Mouse (Mus musculus): ENCODE results near the gene Faim2. TPM values are rescaled to one million over a fixed set of nuclear protein-coding genes. Genes with fewer than 3 reads are reported as not detected.
A peak's percentile ranks its signal among the peaks of the same experiment; 100 is the strongest.

Faim2 gene
- total and polyA plus RNA-seq, 2 experiments from 2014 or later = 25.6 to 57.4 TPM

DNA sequence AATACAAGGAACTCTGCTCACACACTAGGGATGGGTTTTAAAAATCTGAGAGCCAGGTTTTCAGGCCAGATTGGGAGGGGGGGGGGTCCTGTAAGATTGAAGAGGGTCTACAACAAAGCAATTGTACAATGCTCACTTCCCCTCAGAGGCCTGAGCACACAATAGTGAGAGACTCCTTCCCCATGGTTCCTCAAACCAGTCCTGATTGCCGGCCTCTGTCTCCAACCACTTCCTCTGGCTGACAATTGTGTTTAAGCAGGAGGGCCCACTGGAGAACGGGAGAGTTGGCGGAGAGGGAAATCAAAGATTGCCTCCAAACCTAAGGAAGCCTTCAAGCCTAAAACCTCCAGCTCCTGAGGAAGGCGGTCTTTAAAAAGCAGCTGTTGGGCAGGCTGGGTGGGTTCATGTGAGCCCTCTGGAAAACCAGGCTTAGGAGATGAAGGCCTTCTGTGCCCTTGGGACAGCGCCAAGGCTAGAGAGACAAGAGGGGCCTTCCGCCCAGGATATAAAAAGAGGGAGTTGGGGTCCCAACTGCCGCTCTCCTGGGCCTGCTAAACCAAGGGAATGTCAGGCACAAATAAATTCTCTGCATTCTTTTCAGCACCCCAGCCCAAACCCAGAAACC lies 71.5 kb downstream of the Faim2 start:
- DNase-seq (peak; percentile 54), ATAC-seq (no peak)
- H3K4me3 ChIP-seq (ENCODE audit: low read depth, low read length) = peak overlapping the region; percentile 94
- peak overlapping the region; percentile 89 for H3K27ac ChIP-seq (ENCODE audit: low read depth, low read length)
- no peaks in the 10 kb centered on the region for H3K27me3 ChIP-seq (ENCODE audit: insufficient read depth, low read length)
- H3K9ac ChIP-seq = peak overlapping the region; percentile 76
- WGBS = 10% methylated on average over 7 of the region's 7 CpGs
- no peaks in the 10 kb centered on the region for H3K9me3 ChIP-seq (ENCODE audit: low read length)
- no peak for TF ChIP-seq CTCF (IDR thresholded peaks at IDR 0.05; ENCODE audit: low read depth)
- peak overlapping the region; percentile 81 for H3K4me2 ChIP-seq (ENCODE audit: low read depth)
- H3K4me1 ChIP-seq (ENCODE audit: insufficient read depth) = peaks cover 19% of the 10 kb centered on the region
- H3K36me3 ChIP-seq (ENCODE audit: insufficient read depth) = peaks cover 6% of the 10 kb centered on the region; the same call in 1 of the 2 replicates

DNA sequence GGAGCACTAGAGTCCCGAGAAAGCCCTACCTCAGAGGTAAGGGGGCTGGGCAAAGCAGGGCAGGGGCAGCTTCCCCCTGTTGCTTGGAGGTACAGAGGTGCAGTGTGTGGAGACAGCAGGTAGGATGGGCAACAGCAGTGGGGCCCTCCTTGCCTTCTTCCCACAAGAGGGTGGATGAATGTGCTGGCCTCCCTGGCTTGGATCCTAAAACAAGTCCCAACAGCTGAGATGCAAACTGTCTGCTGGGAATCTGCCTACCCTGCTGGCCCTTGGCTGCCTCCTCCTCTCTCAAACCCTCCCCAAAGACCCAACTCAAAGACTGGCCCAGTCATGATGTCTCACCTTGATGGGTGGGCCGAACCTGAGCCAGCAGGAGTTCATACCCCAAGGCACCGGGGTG lies 72.5 kb downstream of the Faim2 start:
- ATAC-seq (no peak), DNase-seq (no peak)
- H3K9me3 ChIP-seq (ENCODE audit: low read length) = no peaks in the 10 kb centered on the region
- peaks cover 6% of the 10 kb centered on the region; the same call in 1 of the 2 replicates for H3K36me3 ChIP-seq (ENCODE audit: insufficient read depth)
- WGBS = 77% methylated on average over 3 of the region's 3 CpGs
- peaks cover 19% of the 10 kb centered on the region for H3K4me1 ChIP-seq (ENCODE audit: insufficient read depth)
- no peaks in the 10 kb centered on the region for H3K27me3 ChIP-seq (ENCODE audit: insufficient read depth, low read length)
- no peak overlapping the region for H3K9ac ChIP-seq
- no peak overlapping the region for H3K27ac ChIP-seq (ENCODE audit: low read depth, low read length)
- TF ChIP-seq CTCF (IDR thresholded peaks at IDR 0.05; ENCODE audit: low read depth) = no peak
- H3K4me2 ChIP-seq (ENCODE audit: low read depth) = peak overlapping the region; percentile 81; the same call in 1 of the 2 replicates
- no peak overlapping the region for H3K4me3 ChIP-seq (ENCODE audit: low read depth, low read length)

DNA sequence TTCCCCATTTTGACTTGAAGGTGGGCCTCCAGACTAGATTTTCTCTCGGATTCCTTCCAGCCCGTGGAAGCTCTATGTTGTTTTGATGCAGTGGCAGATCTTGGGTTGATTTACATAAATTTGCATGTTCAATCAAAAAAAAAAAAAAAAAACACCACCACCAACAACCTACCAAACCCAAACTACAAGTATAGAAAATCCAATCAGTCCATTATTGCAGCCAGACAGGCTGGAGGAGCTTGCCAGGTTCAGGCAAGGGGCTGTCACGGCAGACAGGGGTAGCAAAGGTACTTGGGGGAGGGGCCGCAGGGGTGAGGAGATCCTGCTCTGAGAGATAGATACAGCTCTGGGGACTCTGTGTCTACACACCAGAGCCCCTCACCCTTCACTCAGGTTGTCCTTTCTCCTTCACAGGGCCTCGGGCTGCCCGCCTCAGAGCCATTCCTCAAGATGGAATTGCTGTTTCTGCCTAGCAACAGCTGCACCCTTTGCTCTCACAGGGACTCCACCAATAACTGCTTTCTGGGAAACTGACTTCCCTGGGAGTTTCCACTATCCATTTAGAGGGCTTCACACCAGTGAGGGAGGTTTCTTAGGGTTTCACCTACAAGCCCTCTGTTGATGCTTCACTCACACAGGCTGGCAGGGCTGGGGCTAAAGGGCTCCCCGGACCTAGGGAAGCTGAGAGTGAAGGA lies 73.2 kb downstream of the Faim2 start:
- H3K9me3 ChIP-seq (ENCODE audit: low read length) = no peaks in the 10 kb centered on the region
- H3K4me2 ChIP-seq (ENCODE audit: low read depth) = no peak overlapping the region
- ATAC-seq = no peak
- TF ChIP-seq CTCF (IDR thresholded peaks at IDR 0.05; ENCODE audit: low read depth) = no peak
- 0 out of 2 replicates have a peak overlapping the region, but pooled peaks have one; percentile 15 for H3K27ac ChIP-seq (ENCODE audit: low read depth, low read length)
- H3K4me1 ChIP-seq (ENCODE audit: insufficient read depth) = peaks cover 19% of the 10 kb centered on the region
- H3K36me3 ChIP-seq (ENCODE audit: insufficient read depth) = peaks cover 6% of the 10 kb centered on the region; the same call in 1 of the 2 replicates
- no peak overlapping the region for H3K9ac ChIP-seq
- WGBS = 48% methylated on average over 7 of the region's 7 CpGs
- no peak overlapping the region for H3K4me3 ChIP-seq (ENCODE audit: low read depth, low read length)
- H3K27me3 ChIP-seq (ENCODE audit: insufficient read depth, low read length) = no peaks in the 10 kb centered on the region
- no peak for DNase-seq

DNA sequence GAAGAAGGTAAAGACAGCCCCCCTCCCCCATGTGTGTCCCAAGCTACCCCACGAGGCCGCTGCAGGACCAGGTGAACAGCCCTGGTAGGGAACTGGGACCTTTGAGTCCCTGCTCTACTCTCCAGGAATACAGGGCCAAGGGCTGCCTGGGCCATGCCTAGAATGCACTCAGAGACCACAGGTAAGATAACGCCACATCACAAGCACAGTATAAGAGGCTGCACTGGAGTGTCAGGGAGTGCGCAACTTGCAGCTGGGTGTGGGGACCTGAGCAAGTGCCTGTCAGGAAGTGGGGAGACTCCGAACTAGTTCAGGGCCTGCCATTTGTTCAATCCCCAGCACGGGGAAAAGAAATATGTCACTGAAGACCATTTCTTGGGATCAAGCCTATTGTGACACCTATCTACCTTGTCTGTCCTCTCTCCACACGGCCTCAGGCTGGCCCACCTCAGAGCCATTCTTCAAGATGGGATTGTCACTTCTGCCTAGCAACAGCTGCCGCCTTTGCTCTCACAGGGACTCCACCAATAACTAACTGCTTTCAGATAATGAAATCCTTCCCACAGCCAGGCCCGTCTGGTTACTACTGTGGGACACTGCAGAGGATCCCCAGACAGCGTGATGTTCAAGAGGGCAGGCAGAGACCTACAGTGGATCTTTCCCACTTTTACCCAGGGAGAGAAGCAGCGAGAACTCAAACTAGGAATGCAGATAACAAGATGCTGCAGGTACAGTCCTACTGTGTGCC lies 74.6 kb downstream of the Faim2 start:
- H3K9ac ChIP-seq = no peak overlapping the region
- peaks cover 16% of the 10 kb centered on the region for H3K4me1 ChIP-seq (ENCODE audit: insufficient read depth)
- WGBS = 78% methylated on average over 11 of the region's 11 CpGs

DNA sequence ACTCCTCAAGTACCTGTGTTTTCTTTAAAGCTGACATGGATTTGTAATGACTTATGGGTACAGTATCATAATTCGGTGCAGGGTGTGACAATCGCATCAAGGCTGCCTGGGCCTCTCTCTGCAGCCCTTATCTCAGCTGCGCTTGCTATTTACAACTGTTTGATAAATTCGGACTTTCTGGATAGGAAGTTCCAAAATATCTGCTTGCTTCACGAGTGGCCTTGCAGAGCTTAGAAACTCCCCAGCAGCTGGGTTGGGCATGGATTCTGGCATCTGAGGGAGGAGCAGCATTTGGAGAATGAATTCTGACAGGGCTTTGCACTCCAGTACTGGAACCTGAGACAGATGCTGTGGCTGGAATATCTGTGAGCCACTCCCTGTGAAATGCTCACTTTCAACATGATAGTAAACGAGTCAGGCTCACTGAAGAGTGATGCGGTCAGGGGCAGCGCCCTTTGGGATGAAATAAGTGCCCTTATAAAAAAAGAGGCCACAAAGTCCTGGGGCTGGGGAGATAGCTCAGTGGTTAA lies 78.1 kb downstream of the Faim2 start:
- Histone ChIP-seq H3K4me1 (ENCODE audit: insufficient read depth) (0 out of 2 replicates have a peak, but pooled peaks cover under 1% of the 10 kb centered on the region), H3K27ac (ENCODE audit: low read depth, low read length) (no peak overlapping the region), H3K9me3 (ENCODE audit: low read length) (no peaks in the 10 kb centered on the region), H3K9ac (no peak overlapping the region), H3K4me2 (ENCODE audit: low read depth) (no peak overlapping the region), H3K36me3 (ENCODE audit: insufficient read depth) (peaks cover 6% of the 10 kb centered on the region; the same call in 1 of the 2 replicates), H3K27me3 (ENCODE audit: insufficient read depth, low read length) (no peaks in the 10 kb centered on the region), H3K4me3 (ENCODE audit: low read depth, low read length) (no peak overlapping the region)
- WGBS = 90% methylated on average over 8 of the region's 8 CpGs
- no peak for DNase-seq
- TF ChIP-seq CTCF (IDR thresholded peaks at IDR 0.05; ENCODE audit: low read depth) = no peak
- no peak for ATAC-seq

More for the DNA sequence above, 74.6 kb downstream of the Faim2 start:
- Histone ChIP-seq H3K4me3 (ENCODE audit: low read depth, low read length) (no peak overlapping the region), H3K27me3 (ENCODE audit: insufficient read depth, low read length) (no peaks in the 10 kb centered on the region), H3K4me2 (ENCODE audit: low read depth) (no peak overlapping the region), H3K9me3 (ENCODE audit: low read length) (no peaks in the 10 kb centered on the region), H3K27ac (ENCODE audit: low read depth, low read length) (no peak overlapping the region), H3K36me3 (ENCODE audit: insufficient read depth) (peaks cover 6% of the 10 kb centered on the region; the same call in 1 of the 2 replicates)
- TF ChIP-seq CTCF (IDR thresholded peaks at IDR 0.05; ENCODE audit: low read depth) = no peak
- ATAC-seq = no peak
- DNase-seq = no peak

DNA sequence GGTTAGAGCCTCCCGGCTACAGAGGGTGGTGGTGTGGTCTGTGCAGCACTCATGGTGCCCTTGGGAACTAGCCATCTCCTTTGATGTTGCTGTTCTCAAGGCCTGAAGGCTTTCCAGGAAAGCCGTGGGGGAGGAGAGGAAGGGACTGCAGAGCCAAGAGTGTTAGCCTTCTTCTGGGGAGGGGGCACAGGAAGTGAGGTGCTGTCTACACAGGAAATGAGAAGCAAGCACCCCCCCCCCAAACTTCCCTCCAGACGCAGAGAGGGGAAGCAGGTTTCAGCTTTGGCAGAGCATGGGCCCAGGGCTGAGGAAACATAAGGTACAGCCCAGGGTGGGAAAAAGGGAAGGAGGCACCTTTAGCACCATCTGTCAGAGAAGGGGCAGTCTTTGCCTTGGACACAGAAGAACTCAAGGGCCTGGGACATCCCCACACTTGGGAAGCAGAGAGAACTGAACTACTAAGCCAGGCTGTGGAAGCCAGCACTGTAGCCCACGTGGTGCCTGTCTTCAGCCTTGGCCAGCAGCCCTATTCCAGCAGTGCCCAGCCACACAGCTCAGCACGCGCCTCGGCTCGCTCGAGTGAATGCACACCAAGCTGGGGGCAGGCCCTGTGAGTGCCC lies 78.7 kb downstream of the Faim2 start:
- TF ChIP-seq CTCF (IDR thresholded peaks at IDR 0.05; ENCODE audit: low read depth) = no peak
- no peak overlapping the region for H3K4me3 ChIP-seq (ENCODE audit: low read depth, low read length)
- H3K27ac ChIP-seq (ENCODE audit: low read depth, low read length) = peak overlapping the region; percentile 45
- 41% methylated on average over 9 of the region's 9 CpGs for WGBS
- H3K4me2 ChIP-seq (ENCODE audit: low read depth) = no peak overlapping the region
- no peak overlapping the region for H3K9ac ChIP-seq
- H3K36me3 ChIP-seq (ENCODE audit: insufficient read depth) = peaks cover 6% of the 10 kb centered on the region; the same call in 1 of the 2 replicates
- H3K27me3 ChIP-seq (ENCODE audit: insufficient read depth, low read length) = no peaks in the 10 kb centered on the region
- H3K4me1 ChIP-seq (ENCODE audit: insufficient read depth) = no peaks in the 10 kb centered on the region
- no peaks in the 10 kb centered on the region for H3K9me3 ChIP-seq (ENCODE audit: low read length)
- ATAC-seq = peak; percentile 81
- peak; percentile 22 for DNase-seq

Other genes starting within 250 kb of the Faim2 start
- 110 and 116 TPM in 2 replicates for gene Prpf40b, start 233.1 kb downstream of the Faim2 start, total RNA-seq (2014; rRNA removed)
- 69.1 and 89.7 TPM in 2 replicates for gene Prpf40b, start 233.1 kb downstream of the Faim2 start, polyA plus RNA-seq (2015; fragmentation: Nextera tagmentation; extraction: Ambion mirVana)
- gene Fam186b, start 232.3 kb downstream of the Faim2 start, total RNA-seq (2014; rRNA removed) = 0.52 and 1.5 TPM in 2 replicates
- gene Fam186b, start 232.3 kb downstream of the Faim2 start, polyA plus RNA-seq (2015; fragmentation: Nextera tagmentation; extraction: Ambion mirVana) = 0.58 and 0.85 TPM in 2 replicates
- gene Fmnl3, start 157.7 kb downstream of the Faim2 start, total RNA-seq (2014; rRNA removed) = 11.2 and 14.2 TPM in 2 replicates
- 7.3 and 8.6 TPM in 2 replicates for gene Fmnl3, start 157.7 kb downstream of the Faim2 start, polyA plus RNA-seq (2015; fragmentation: Nextera tagmentation; extraction: Ambion mirVana)
- 203 and 234 TPM in 2 replicates for gene Tmbim6, start 135.3 kb downstream of the Faim2 start, total RNA-seq (2014; rRNA removed)
- gene Tmbim6, start 135.3 kb downstream of the Faim2 start, polyA plus RNA-seq (2015; fragmentation: Nextera tagmentation; extraction: Ambion mirVana) = 269 and 312 TPM in 2 replicates
- gene Nckap5l, start 70.4 kb downstream of the Faim2 start, total RNA-seq (2014; rRNA removed) = 12.3 and 17.6 TPM in 2 replicates
- 7.9 and 10.3 TPM in 2 replicates for gene Nckap5l, start 70.4 kb downstream of the Faim2 start, polyA plus RNA-seq (2015; fragmentation: Nextera tagmentation; extraction: Ambion mirVana)
- gene Bcdin3d, start 53.4 kb downstream of the Faim2 start, total RNA-seq (2014; rRNA removed) = 12.1 and 17.5 TPM in 2 replicates
- 12.8 and 15.7 TPM in 2 replicates for gene Bcdin3d, start 53.4 kb downstream of the Faim2 start, polyA plus RNA-seq (2015; fragmentation: Nextera tagmentation; extraction: Ambion mirVana)
- gene Aqp2, start 50.9 kb upstream of the Faim2 start, total RNA-seq (2014; rRNA removed) = not detected in 2 replicates
- not detected in 2 replicates for gene Aqp2, start 50.9 kb upstream of the Faim2 start, polyA plus RNA-seq (2015; fragmentation: Nextera tagmentation; extraction: Ambion mirVana)
- 0.46 and 0.76 TPM in 2 replicates for gene Aqp5, start 62.6 kb upstream of the Faim2 start, total RNA-seq (2014; rRNA removed)
- 0.59 and 0.64 TPM in 2 replicates for gene Aqp5, start 62.6 kb upstream of the Faim2 start, polyA plus RNA-seq (2015; fragmentation: Nextera tagmentation; extraction: Ambion mirVana)
- not detected in 2 replicates for gene Aqp6, start 73.2 kb upstream of the Faim2 start, total RNA-seq (2014; rRNA removed)
- gene Aqp6, start 73.2 kb upstream of the Faim2 start, polyA plus RNA-seq (2015; fragmentation: Nextera tagmentation; extraction: Ambion mirVana) = 0.06 TPM in 1 of 2 replicates, not detected in the other
- gene Racgap1, start 123.5 kb upstream of the Faim2 start, total RNA-seq (2014; rRNA removed) = 27.5 and 39.7 TPM in 2 replicates
- 31.7 and 34.2 TPM in 2 replicates for gene Racgap1, start 123.5 kb upstream of the Faim2 start, polyA plus RNA-seq (2015; fragmentation: Nextera tagmentation; extraction: Ambion mirVana)
- gene Asic1, start 142.2 kb upstream of the Faim2 start, total RNA-seq (2014; rRNA removed) = 81.9 and 99.1 TPM in 2 replicates
- 24.7 and 28.1 TPM in 2 replicates for gene Asic1, start 142.2 kb upstream of the Faim2 start, polyA plus RNA-seq (2015; fragmentation: Nextera tagmentation; extraction: Ambion mirVana)
- 89.7 and 90.1 TPM in 2 replicates for gene Smarcd1, start 174.0 kb upstream of the Faim2 start, total RNA-seq (2014; rRNA removed)
- 93.6 and 107 TPM in 2 replicates for gene Smarcd1, start 174.0 kb upstream of the Faim2 start, polyA plus RNA-seq (2015; fragmentation: Nextera tagmentation; extraction: Ambion mirVana)
- not detected in 2 replicates for gene Gm17349, start 177.3 kb upstream of the Faim2 start, total RNA-seq (2014; rRNA removed)
- gene Gm17349, start 177.3 kb upstream of the Faim2 start, polyA plus RNA-seq (2015; fragmentation: Nextera tagmentation; extraction: Ambion mirVana) = not detected in 2 replicates
- 6.0 and 6.1 TPM in 2 replicates for gene Gpd1, start 189.3 kb upstream of the Faim2 start, total RNA-seq (2014; rRNA removed)
- 3.9 and 4.3 TPM in 2 replicates for gene Gpd1, start 189.3 kb upstream of the Faim2 start, polyA plus RNA-seq (2015; fragmentation: Nextera tagmentation; extraction: Ambion mirVana)
- 69.0 and 86.2 TPM in 2 replicates for gene Cox14, start 197.5 kb upstream of the Faim2 start, total RNA-seq (2014; rRNA removed)
- gene Cox14, start 197.5 kb upstream of the Faim2 start, polyA plus RNA-seq (2015; fragmentation: Nextera tagmentation; extraction: Ambion mirVana) = 177 and 209 TPM in 2 replicates
- 95.7 and 99.2 TPM in 2 replicates for gene Cers5, start 244.7 kb upstream of the Faim2 start, total RNA-seq (2014; rRNA removed)
- gene Cers5, start 244.7 kb upstream of the Faim2 start, polyA plus RNA-seq (2015; fragmentation: Nextera tagmentation; extraction: Ambion mirVana) = 69.5 and 76.8 TPM in 2 replicates